Mouse (Mus musculus) neural tube, embryonic 14.5 days (tissue): ENCODE results near the gene Tm9sf1. TPM values are rescaled to one million over a fixed set of nuclear protein-coding genes. Genes with fewer than 3 reads are reported as not detected.

Experiments
- ATAC-seq: fragments of 200-750 bp; cut with Nextera tagmentation; 2 replicates; pipeline ENCODE4 v1.8.0; 2017; ENCODE audit warnings: low read depth, mild to moderate bottlenecking, moderate TSS enrichment, moderate library complexity
- H3K27ac ChIP-seq: fragments of 300-500 bp; sonication (generic); 2 replicates; pipeline ENCODE4 v1.5.1; 2014; ENCODE audit warnings: low read depth, mild to moderate bottlenecking, control low read depth, low read length, moderate library complexity, mixed read lengths
- H3K27me3 ChIP-seq: fragments of 300-500 bp; sonication (generic); 2 replicates; pipeline ENCODE4 v1.6.1; 2014; ENCODE audit warnings: low read length; ENCODE audit not compliant: control insufficient read depth, insufficient read depth
- H3K36me3 ChIP-seq: fragments of 300-500 bp; sonication (generic); 2 replicates; pipeline ENCODE4 v1.6.1; 2014; ENCODE audit warnings: low read length, mixed read lengths; ENCODE audit not compliant: control insufficient read depth, insufficient read depth
- H3K4me1 ChIP-seq: fragments of 300-500 bp; sonication (generic); 2 replicates; pipeline ENCODE4 v1.6.1; 2014; ENCODE audit warnings: low read length; ENCODE audit not compliant: control insufficient read depth, insufficient read depth
- H3K4me2 ChIP-seq: fragments of 300-500 bp; sonication (generic); 2 replicates; pipeline ENCODE4 v1.6.1; 2014; ENCODE audit warnings: mild to moderate bottlenecking, low read depth, low read length, control low read depth
- H3K4me3 ChIP-seq: fragments of 300-500 bp; sonication (generic); 2 replicates; pipeline ENCODE4 v1.5.1; 2014; ENCODE audit warnings: low read depth, low read length, control low read depth, mixed read lengths
- H3K9ac ChIP-seq: fragments of 300-500 bp; sonication (generic); replicated peaks from 2 replicates; pipeline ENCODE4 v1.6.1; 2014; ENCODE audit warnings: low read depth, mild to moderate bottlenecking, control low read depth, low read length, mixed read lengths
- H3K9me3 ChIP-seq: fragments of 300-500 bp; sonication (generic); 2 replicates; pipeline ENCODE4 v1.6.1; 2016; ENCODE audit warnings: low read length; ENCODE audit not compliant: control insufficient read depth
- WGBS: fragments of 180-500 bp; shearing (Covaris S2); extraction: QIAGEN DNeasy Blood & Tissue Kit; methylation state at CpG from one replicate; pipeline ENCODE4 v1.1.7; 2014; 5-methylcytosine and 5-hydroxymethylcytosine counted together
- polyA plus RNA-seq: library from polyadenylated mRNA; unstranded; fragments of >200 nt; fragmentation: Nextera tagmentation; extraction: Ambion mirVana; gene quantifications from 2 replicates; pipeline ENCODE4 v1.2.1, GENCODE M21; 2014

The Tm9sf1 gene
- polyA plus RNA-seq, 1 experiment from 2014 or later: 55.9 TPM

GRCm38 (mm10) chr14:55660636-55661035 is 17.0 kb upstream of the Tm9sf1 start:
- H3K27ac ChIP-seq: no peak overlapping the region

GRCm38 (mm10) chr14:55659960-55660573 is 16.5 kb upstream of the Tm9sf1 start, which contains the start of gene Mdp1:
TSS of gene Mdp1 (minus strand) at chr14:55660508.
- peak; percentile 95 for ATAC-seq
- WGBS: under 1% methylated on average over 39 of the region's 39 CpGs
- peaks cover 14% of the 10 kb centered on the region for H3K36me3 ChIP-seq

More at GRCm38 (mm10) chr14:55660636-55661035, 17.0 kb upstream of the Tm9sf1 start:
- H3K36me3 ChIP-seq: peaks cover 14% of the 10 kb centered on the region
- H3K4me2 ChIP-seq: peak overlapping the region; percentile 42
- no peak overlapping the region for H3K9ac ChIP-seq
- H3K27me3 ChIP-seq: no peaks in the 10 kb centered on the region
- H3K4me3 ChIP-seq: peak overlapping the region; percentile 54
- peaks cover 9% of the 10 kb centered on the region; the same call in 1 of the 2 replicates for H3K4me1 ChIP-seq
- 45% methylated on average over 2 of the region's 2 CpGs for WGBS
- ATAC-seq: peak; percentile 10; the same call in 1 of the 2 replicates
- H3K9me3 ChIP-seq: no peaks in the 10 kb centered on the region

GRCm38 (mm10) chr14:55658011-55658410 is 14.4 kb upstream of the Tm9sf1 start:
- Histone ChIP-seq H3K4me3 (no peak overlapping the region), H3K4me2 (no peak overlapping the region), H3K36me3 (peaks cover 9% of the 10 kb centered on the region), H3K27me3 (no peaks in the 10 kb centered on the region), H3K4me1 (peaks cover 9% of the 10 kb centered on the region; the same call in 1 of the 2 replicates), H3K9ac (no peak overlapping the region), H3K27ac (no peak overlapping the region), H3K9me3 (no peaks in the 10 kb centered on the region)
- ATAC-seq: no peak
- WGBS: 96% methylated on average over 5 of the region's 5 CpGs

More at GRCm38 (mm10) chr14:55659960-55660573, 16.5 kb upstream of the Tm9sf1 start, which contains the start of gene Mdp1:
- H3K27me3 ChIP-seq: no peaks in the 10 kb centered on the region
- H3K9ac ChIP-seq: peak within 1 kb of the TSS; percentile 66
- peak within 1 kb of the TSS; percentile 42 for H3K4me2 ChIP-seq
- peaks cover 9% of the 10 kb centered on the region; the same call in 1 of the 2 replicates for H3K4me1 ChIP-seq
- peak within 1 kb of the TSS; percentile 54 for H3K4me3 ChIP-seq
- peak within 1 kb of the TSS; percentile 76 for H3K27ac ChIP-seq
- no peaks in the 10 kb centered on the region for H3K9me3 ChIP-seq

GRCm38 (mm10) chr14:55656935-55657334 is 13.3 kb upstream of the Tm9sf1 start:
- no peak overlapping the region for H3K9ac ChIP-seq
- H3K36me3 ChIP-seq: peaks cover 3% of the 10 kb centered on the region; the same call in 1 of the 2 replicates
- no peaks in the 10 kb centered on the region for H3K9me3 ChIP-seq
- no peak overlapping the region for H3K4me2 ChIP-seq
- peaks cover 9% of the 10 kb centered on the region; the same call in 1 of the 2 replicates for H3K4me1 ChIP-seq
- H3K27ac ChIP-seq: no peak overlapping the region
- ATAC-seq: no peak
- 87% methylated on average over 3 of the region's 3 CpGs for WGBS
- H3K27me3 ChIP-seq: no peaks in the 10 kb centered on the region
- H3K4me3 ChIP-seq: no peak overlapping the region

GRCm38 (mm10) chr14:55651528-55651927 is 7.9 kb upstream of the Tm9sf1 start:
- Histone ChIP-seq H3K4me3 (no peak overlapping the region), H3K36me3 (no peaks in the 10 kb centered on the region), H3K4me1 (no peaks in the 10 kb centered on the region), H3K27me3 (no peaks in the 10 kb centered on the region), H3K9me3 (no peaks in the 10 kb centered on the region), H3K4me2 (no peak overlapping the region), H3K9ac (no peak overlapping the region), H3K27ac (no peak overlapping the region)
- no peak for ATAC-seq
- 88% methylated on average over 7 of the region's 7 CpGs for WGBS

GRCm38 (mm10) chr14:55649884-55650283 is 6.3 kb upstream of the Tm9sf1 start, which contains the start of gene Tssk4:
TSS of gene Tssk4 (plus strand) at chr14:55650184.
- H3K36me3 ChIP-seq: no peaks in the 10 kb centered on the region
- H3K9me3 ChIP-seq: no peaks in the 10 kb centered on the region
- H3K9ac ChIP-seq: no peak within 1 kb of the TSS
- H3K4me1 ChIP-seq: peaks cover 1% of the 10 kb centered on the region; the same call in 1 of the 2 replicates
- no peaks in the 10 kb centered on the region for H3K27me3 ChIP-seq
- no peak within 1 kb of the TSS for H3K4me3 ChIP-seq
- no peak within 1 kb of the TSS for H3K27ac ChIP-seq
- no peak within 1 kb of the TSS for H3K4me2 ChIP-seq
- WGBS: 91% methylated on average over 2 of the region's 2 CpGs
- no peak for ATAC-seq

GRCm38 (mm10) chr14:55644261-55644888 is 769 bp upstream of the Tm9sf1 start:
- WGBS: 30% methylated on average over 17 of the region's 17 CpGs
- no peak for ATAC-seq

GRCm38 (mm10) chr14:55642679-55643059 is 937 bp downstream of the Tm9sf1 start:
- Histone ChIP-seq H3K36me3 (peaks cover 17% of the 10 kb centered on the region; the same call in 1 of the 2 replicates), H3K27ac (peak overlapping the region; percentile 98; the same call in 1 of the 2 replicates), H3K27me3 (no peaks in the 10 kb centered on the region), H3K9me3 (no peaks in the 10 kb centered on the region), H3K9ac (peak overlapping the region; percentile 92), H3K4me3 (peak overlapping the region; percentile 95), H3K4me2 (peak overlapping the region; percentile 81), H3K4me1 (peaks cover 14% of the 10 kb centered on the region; the same call in 1 of the 2 replicates)
- ATAC-seq: peak; percentile 54
- 20% methylated on average over 8 of the region's 8 CpGs for WGBS

More at GRCm38 (mm10) chr14:55644261-55644888, 769 bp upstream of the Tm9sf1 start:
- peaks cover 10% of the 10 kb centered on the region; the same call in 1 of the 2 replicates for H3K36me3 ChIP-seq
- peak overlapping the region; percentile 81 for H3K4me2 ChIP-seq
- H3K9ac ChIP-seq: peak overlapping the region; percentile 92; the same call in 1 of the 2 replicates
- no peaks in the 10 kb centered on the region for H3K27me3 ChIP-seq
- peak overlapping the region; percentile 95 for H3K4me3 ChIP-seq
- H3K9me3 ChIP-seq: no peaks in the 10 kb centered on the region
- H3K27ac ChIP-seq: no peak overlapping the region
- peaks cover 14% of the 10 kb centered on the region; the same call in 1 of the 2 replicates for H3K4me1 ChIP-seq

- Histone ChIP-seq H3K9ac (no peak overlapping the region), H3K9me3 (no peaks in the 10 kb centered on the region), H3K4me2 (no peak overlapping the region), H3K27me3 (no peaks in the 10 kb centered on the region), H3K27ac (no peak overlapping the region), H3K4me1 (peaks cover 14% of the 10 kb centered on the region; the same call in 1 of the 2 replicates), H3K4me3 (no peak overlapping the region), H3K36me3 (peaks cover 20% of the 10 kb centered on the region; the same call in 1 of the 2 replicates)
- no peak for ATAC-seq
- WGBS: 95% methylated on average over 13 of the region's 13 CpGs
Measured at GRCm38 (mm10) chr14:55641291-55641690, 2.3 kb downstream of the Tm9sf1 start.
